Mouse (Mus musculus) kidney, adult 2 months (tissue): ENCODE measurements around the gene Cacna1c. TPM values are rescaled to one million over a fixed set of nuclear protein-coding genes. Genes with fewer than 3 reads are reported as not detected.

ENCODE experiments used
- DNase-seq: peaks from one replicate; pipeline ENCODE4 v3.0.0; 2021
- H3K27ac ChIP-seq: fragments of 200-500 bp; 2 replicates; pipeline ENCODE4 v1.5.1; 2012; ENCODE audit warnings: low read depth, low read length, control low read depth, inconsistent platforms; ENCODE audit not compliant: insufficient read depth
- H3K27me3 ChIP-seq: fragments of 200-500 bp; replicated peaks from 2 replicates; pipeline ENCODE4 v1.6.1; 2012; ENCODE audit warnings: mild to moderate bottlenecking, moderate library complexity, low read length, inconsistent platforms; ENCODE audit not compliant: control insufficient read depth, insufficient read depth
- H3K36me3 ChIP-seq: fragments of 200-500 bp; 2 replicates; pipeline ENCODE4 v1.6.1; 2012; ENCODE audit warnings: mild to moderate bottlenecking, moderate library complexity, low read length, inconsistent platforms; ENCODE audit not compliant: control insufficient read depth, insufficient read depth
- H3K4me1 ChIP-seq: fragments of 200-500 bp; 2 replicates; pipeline ENCODE4 v1.6.1; 2011; ENCODE audit warnings: low read length; ENCODE audit not compliant: control insufficient read depth, insufficient read depth
- H3K4me3 ChIP-seq: fragments of 200-500 bp; 2 replicates; pipeline ENCODE4 v1.5.1; 2011; ENCODE audit warnings: mild to moderate bottlenecking, low read depth, low read length, control low read depth; ENCODE audit not compliant: insufficient read depth
- CTCF ChIP-seq: fragments of 200-500 bp; conservative IDR thresholded peaks from 2 replicates; pipeline ENCODE4 v1.5.1; 2011; ENCODE audit warnings: low read depth, mild to moderate bottlenecking, control low read depth, low read length, moderate library complexity, mixed read lengths; ENCODE audit not compliant: insufficient read depth, insufficient read length
- POLR2A ChIP-seq: fragments of 200-500 bp; IDR thresholded peaks from one replicate; pipeline ENCODE4 v1.6.1; 2011; ENCODE audit warnings: low read depth, low read length, control low read depth
- WGBS: fragments of 180-500 bp; shearing (Covaris S2); methylation state at CpG from one replicate; pipeline ENCODE4 v1.1.7; 2018; 5-methylcytosine and 5-hydroxymethylcytosine counted together
- polyA plus RNA-seq: library from polyadenylated mRNA; depleted of rRNA; stranded (reverse); fragments of >200 nt; gene quantifications from 2 replicates; pipeline ENCODE4 v1.2.3, GENCODE M21; 2012

Cacna1c gene
- polyA plus RNA-seq, 1 experiment: 0.99 TPM

DNA sequence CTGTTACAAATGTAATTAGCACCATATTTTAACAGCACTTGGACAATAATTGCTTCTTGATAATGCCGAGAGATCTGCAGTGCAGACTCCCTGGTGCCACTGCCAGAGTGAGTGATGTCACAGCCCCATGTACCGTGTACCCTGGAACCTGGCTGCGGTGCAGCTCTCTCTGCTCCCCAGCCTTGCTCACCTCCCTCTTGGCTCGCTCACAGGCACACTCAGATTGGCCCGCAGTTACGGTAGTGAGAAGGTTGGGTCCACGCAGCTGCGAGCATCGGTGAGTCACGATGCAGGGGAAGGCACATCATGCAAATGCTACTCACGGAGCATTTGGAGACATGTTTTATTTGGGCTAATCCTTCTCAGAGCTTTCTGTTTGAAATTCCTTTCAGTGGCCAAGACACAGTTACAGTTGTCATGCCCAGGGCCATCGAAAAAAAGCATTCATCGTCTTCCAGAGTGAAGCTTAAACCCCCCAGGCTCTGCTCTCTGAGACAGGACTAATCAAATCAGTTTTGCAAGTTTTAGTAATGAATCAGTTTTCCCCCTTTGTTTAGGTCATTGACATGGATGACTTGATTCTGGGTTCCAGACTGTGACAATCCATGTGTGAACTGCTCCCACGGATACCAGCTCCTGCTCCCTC, 484.4 kb downstream of the Cacna1c start:
- H3K4me1 ChIP-seq: no peaks in the 10 kb centered on the region
- no peak overlapping the region for H3K27ac ChIP-seq
- WGBS: 56% methylated on average over 14 of the region's 14 CpGs
- peak; percentile 15 for DNase-seq
- no peak for TF ChIP-seq CTCF
- TF ChIP-seq POLR2A: no peak
- no peaks in the 10 kb centered on the region for H3K36me3 ChIP-seq
- H3K4me3 ChIP-seq: no peak overlapping the region
- no peaks in the 10 kb centered on the region for H3K27me3 ChIP-seq

DNA sequence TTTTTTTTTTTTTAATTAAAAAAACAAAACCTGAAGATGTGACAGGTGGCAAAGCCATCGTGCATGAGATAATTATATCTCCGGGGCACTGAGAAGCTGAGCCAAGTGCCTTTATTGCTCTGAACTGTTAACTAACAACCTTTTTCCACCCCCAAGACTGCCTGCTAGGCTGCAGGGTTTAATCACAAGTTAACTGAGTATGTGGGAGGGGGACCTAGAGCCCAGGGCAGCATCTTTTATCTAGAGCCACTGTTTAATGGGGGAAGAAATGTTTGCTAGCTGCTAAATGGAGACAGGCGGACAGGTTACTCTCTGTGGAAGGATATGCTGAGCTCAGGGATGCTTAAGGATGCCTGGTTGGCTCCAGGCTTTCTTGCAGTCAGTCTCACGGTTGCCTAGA, 489.2 kb downstream of the Cacna1c start:
- H3K27me3 ChIP-seq: no peaks in the 10 kb centered on the region
- WGBS: 46% methylated on average over 4 of the region's 4 CpGs
- no peak overlapping the region for H3K27ac ChIP-seq

DNA sequence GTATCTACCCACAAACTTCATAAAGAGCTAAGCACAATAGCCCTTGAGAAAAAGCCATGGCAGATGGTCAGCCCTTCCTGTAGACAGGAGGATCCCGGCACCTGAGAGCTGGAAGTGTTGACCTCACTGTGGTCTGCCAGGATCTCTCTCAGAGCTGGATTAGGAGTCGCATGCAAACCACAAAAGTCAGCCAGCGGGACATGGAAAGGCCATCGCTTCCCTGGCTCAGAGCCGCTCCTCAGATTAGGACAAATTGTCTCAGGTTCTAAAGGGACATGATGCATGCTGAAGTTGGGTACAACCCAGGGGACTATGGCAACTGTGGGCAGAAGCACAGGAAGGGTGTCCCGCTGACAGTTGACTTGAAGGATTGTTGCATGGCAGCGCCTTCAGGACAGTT, 490.4 kb downstream of the Cacna1c start:
- 88% methylated on average over 7 of the region's 7 CpGs for WGBS
- H3K27ac ChIP-seq: no peak overlapping the region
- H3K27me3 ChIP-seq: no peaks in the 10 kb centered on the region
- H3K4me1 ChIP-seq: no peaks in the 10 kb centered on the region
- TF ChIP-seq POLR2A: no peak
- no peak for TF ChIP-seq CTCF
- DNase-seq: no peak
- H3K36me3 ChIP-seq: no peaks in the 10 kb centered on the region
- H3K4me3 ChIP-seq: no peak overlapping the region

More for the DNA sequence above, 489.2 kb downstream of the Cacna1c start:
- no peaks in the 10 kb centered on the region for H3K36me3 ChIP-seq
- TF ChIP-seq POLR2A (no peak), CTCF (no peak)
- DNase-seq: no peak
- no peaks in the 10 kb centered on the region for H3K4me1 ChIP-seq
- no peak overlapping the region for H3K4me3 ChIP-seq

DNA sequence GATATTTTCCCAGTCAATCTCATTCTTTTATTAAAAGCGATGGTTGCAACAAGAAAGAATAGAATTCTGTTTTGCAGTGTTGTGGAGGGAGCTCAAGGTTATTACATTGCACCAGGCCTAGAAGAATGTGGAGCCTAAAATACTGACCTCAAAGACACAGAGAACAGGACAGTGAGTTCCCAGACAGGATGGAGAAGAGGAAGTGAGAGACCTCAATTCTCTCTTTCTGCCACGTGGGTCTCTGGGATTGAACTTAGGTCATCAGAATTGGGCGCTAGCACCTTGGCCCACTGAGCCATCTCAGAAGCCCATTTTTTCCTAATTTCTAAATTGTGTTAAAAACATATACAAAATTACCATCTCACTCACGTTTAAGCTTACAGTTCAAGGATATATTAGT, 501.6 kb downstream of the Cacna1c start:
- no peak for DNase-seq
- no peak overlapping the region for H3K4me3 ChIP-seq
- 75% methylated on average over 4 of the region's 4 CpGs for WGBS
- H3K27ac ChIP-seq: no peak overlapping the region
- TF ChIP-seq CTCF (no peak), POLR2A (no peak)
- H3K36me3 ChIP-seq: no peaks in the 10 kb centered on the region
- H3K4me1 ChIP-seq: peaks cover 3% of the 10 kb centered on the region; the same call in 1 of the 2 replicates
- no peaks in the 10 kb centered on the region for H3K27me3 ChIP-seq

DNA sequence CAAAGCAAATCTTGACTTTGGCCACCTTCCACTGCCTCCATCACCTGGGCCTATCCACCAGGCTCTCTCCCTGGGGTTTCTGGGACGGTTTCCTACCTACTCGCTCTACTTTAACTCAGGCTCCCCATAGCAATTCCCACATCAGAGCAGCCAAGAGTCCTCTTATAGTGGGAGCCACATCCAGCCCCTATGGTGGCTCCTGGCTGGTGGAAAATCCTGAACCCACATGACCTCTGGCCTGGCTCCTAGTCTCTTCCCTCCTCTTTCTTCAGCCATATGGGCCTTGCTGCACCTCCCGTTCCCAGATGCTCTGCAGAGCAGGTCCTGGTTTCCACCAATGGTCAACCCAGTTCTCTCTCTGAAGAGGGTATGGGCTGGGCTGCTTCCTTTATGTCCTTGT, 506.8 kb downstream of the Cacna1c start:
- Histone ChIP-seq H3K27ac (no peak overlapping the region), H3K27me3 (no peaks in the 10 kb centered on the region), H3K4me3 (no peak overlapping the region), H3K36me3 (no peaks in the 10 kb centered on the region), H3K4me1 (peaks cover 3% of the 10 kb centered on the region; the same call in 1 of the 2 replicates)
- WGBS: 85% methylated on average over 3 of the region's 3 CpGs
- TF ChIP-seq POLR2A (no peak), CTCF (no peak)
- DNase-seq: no peak

DNA sequence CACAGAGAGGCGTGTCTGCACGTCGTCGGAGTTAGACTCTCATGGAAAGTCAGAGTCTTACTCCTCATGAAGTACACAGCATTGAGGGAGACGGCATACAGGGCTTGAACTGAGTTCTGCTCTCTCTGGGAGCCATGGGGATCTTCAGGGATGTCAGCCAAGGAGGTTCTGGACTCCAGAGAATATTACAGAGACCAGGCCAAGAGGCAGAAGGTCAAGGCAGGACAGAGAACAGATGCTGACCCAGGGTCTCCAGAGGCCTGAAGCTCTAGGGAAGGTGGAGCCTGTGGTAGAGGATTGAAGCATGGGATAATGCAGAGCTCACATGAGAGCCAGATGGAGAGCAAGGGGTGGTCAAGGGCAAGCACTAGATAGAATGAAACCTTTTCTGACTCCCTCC, 507.4 kb downstream of the Cacna1c start:
- no peaks in the 10 kb centered on the region for H3K27me3 ChIP-seq
- no peaks in the 10 kb centered on the region for H3K36me3 ChIP-seq
- WGBS: 81% methylated on average over 5 of the region's 5 CpGs
- H3K4me1 ChIP-seq: peaks cover 3% of the 10 kb centered on the region; the same call in 1 of the 2 replicates
- no peak overlapping the region for H3K4me3 ChIP-seq
- no peak overlapping the region for H3K27ac ChIP-seq
- TF ChIP-seq POLR2A (no peak), CTCF (no peak)
- DNase-seq: peak; percentile 6

DNA sequence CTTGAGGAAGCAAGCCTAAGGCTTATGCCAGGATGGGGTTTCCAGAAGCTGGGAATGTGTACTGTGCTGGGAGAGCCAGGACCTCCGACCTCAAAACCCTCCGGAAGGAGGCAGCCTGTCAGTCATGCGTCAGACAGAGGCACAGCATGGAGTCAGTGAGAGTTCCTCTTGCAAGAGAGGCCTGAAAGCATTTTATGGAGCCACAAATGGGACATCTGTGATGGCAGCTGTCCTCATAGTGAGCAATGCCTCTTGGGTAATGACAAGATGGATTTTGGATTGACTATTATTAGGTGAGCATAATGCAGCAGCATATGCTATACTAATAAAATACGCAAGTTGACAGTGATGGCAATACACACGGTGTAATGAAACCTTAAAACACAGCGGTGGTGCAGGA, 515.4 kb downstream of the Cacna1c start:
- TF ChIP-seq POLR2A (no peak), CTCF (no peak)
- Histone ChIP-seq H3K4me1 (no peaks in the 10 kb centered on the region), H3K27me3 (no peaks in the 10 kb centered on the region), H3K36me3 (no peaks in the 10 kb centered on the region), H3K27ac (no peak overlapping the region), H3K4me3 (no peak overlapping the region)
- WGBS: 76% methylated on average over 6 of the region's 6 CpGs
- no peak for DNase-seq
